Mouse (Mus musculus): Measurements from ENCODE around the gene Dram1. TPM values are rescaled to one million over a fixed set of nuclear protein-coding genes. Genes with fewer than 3 reads are reported as not detected.

Gene Dram1
- polyA plus RNA-seq, 1 experiment from 2014 or later, result 0.49 TPM

DNA sequence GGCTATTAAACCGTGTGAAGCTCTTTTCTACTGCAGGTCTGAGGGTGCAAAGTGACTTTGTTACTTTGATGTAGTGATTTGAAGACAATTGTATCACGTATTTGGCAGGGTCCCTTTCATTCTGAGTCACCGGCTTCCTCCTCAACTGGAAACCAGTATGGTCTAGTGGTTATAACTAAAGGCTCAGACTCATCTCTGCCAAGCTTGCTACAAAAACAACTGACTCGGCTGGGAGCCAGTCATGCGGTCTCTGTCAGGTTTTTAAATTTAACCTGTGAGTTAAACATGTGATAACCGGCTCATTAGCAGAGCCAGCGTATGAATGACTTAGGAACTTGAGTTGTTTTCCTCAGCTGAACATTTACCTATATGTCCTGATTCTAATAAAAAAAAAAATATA lies 26.9 kb upstream of the Dram1 start:
- H3K36me3 ChIP-seq, result no peaks in the 10 kb centered on the region
- no peak overlapping the region for H3K4me2 ChIP-seq
- peaks cover 4% of the 10 kb centered on the region; the same call in 1 of the 2 replicates for H3K9me3 ChIP-seq
- H3K27me3 ChIP-seq, result no peaks in the 10 kb centered on the region
- no peak overlapping the region for H3K4me3 ChIP-seq (replicated peaks)
- H3K27ac ChIP-seq, result no peak overlapping the region
- WGBS, result 79% methylated on average over 7 of the region's 7 CpGs
- no peak overlapping the region for H3K9ac ChIP-seq (replicated peaks)
- ATAC-seq (ENCODE audit: insufficient number of reproducible peaks, insufficient read depth, low FRiP score, low TSS enrichment, low read depth), result no peak
- no peaks in the 10 kb centered on the region for H3K4me1 ChIP-seq (replicated peaks)

DNA sequence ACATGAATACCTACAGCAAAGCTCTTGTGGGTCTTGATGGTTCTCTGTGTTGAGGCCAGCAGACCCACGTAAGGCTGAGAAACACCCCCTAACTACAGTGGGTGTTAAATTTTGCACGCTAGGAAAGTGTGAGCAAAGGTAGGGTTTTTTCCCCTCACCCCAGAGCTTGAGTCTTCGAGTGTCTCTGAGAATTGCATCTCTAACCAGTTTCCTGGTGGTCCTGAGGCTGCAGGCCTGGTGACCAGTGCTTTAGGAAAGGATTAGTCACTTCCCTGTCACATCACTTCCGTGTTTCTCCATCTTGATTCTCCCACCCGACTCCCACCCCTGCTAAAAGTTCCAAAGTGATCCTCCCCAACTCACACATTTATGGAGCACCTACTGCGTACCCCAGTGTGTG lies 25.3 kb upstream of the Dram1 start:
- no peaks in the 10 kb centered on the region for H3K27me3 ChIP-seq
- H3K9ac ChIP-seq (replicated peaks), result no peak overlapping the region
- H3K36me3 ChIP-seq, result no peaks in the 10 kb centered on the region
- no peak overlapping the region for H3K4me2 ChIP-seq
- peaks cover 4% of the 10 kb centered on the region; the same call in 1 of the 2 replicates for H3K9me3 ChIP-seq
- no peak overlapping the region for H3K4me3 ChIP-seq (replicated peaks)
- H3K4me1 ChIP-seq (replicated peaks), result no peaks in the 10 kb centered on the region
- 59% methylated on average over 6 of the region's 6 CpGs for WGBS
- ATAC-seq (ENCODE audit: insufficient number of reproducible peaks, insufficient read depth, low FRiP score, low TSS enrichment, low read depth), result no peak
- H3K27ac ChIP-seq, result no peak overlapping the region

DNA sequence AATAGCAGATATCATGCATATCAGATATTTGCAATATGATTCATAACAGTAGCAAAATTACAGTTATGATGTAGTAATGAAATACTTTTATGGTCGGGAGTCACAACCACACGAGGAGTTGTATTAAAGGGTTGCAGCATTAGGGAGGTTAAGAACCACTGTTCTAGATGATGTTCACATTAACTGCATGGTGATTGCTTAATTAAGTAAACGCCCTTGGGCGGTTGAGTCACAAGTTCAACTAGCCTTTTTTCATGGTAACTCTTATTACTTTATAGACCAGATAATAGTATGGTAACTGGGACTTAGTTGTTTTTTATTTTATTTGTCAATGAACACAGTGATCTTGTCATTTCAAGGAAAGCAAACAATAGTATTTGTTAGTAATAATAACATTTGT lies 24.1 kb upstream of the Dram1 start:
- no peak overlapping the region for H3K9ac ChIP-seq (replicated peaks)
- no peak overlapping the region for H3K4me2 ChIP-seq
- no peak for ATAC-seq (ENCODE audit: insufficient number of reproducible peaks, insufficient read depth, low FRiP score, low TSS enrichment, low read depth)
- 90% methylated on average over 4 of the region's 4 CpGs for WGBS
- peaks cover 4% of the 10 kb centered on the region; the same call in 1 of the 2 replicates for H3K9me3 ChIP-seq
- no peak overlapping the region for H3K27ac ChIP-seq
- no peaks in the 10 kb centered on the region for H3K36me3 ChIP-seq
- H3K27me3 ChIP-seq, result no peaks in the 10 kb centered on the region
- no peaks in the 10 kb centered on the region for H3K4me1 ChIP-seq (replicated peaks)
- no peak overlapping the region for H3K4me3 ChIP-seq (replicated peaks)

DNA sequence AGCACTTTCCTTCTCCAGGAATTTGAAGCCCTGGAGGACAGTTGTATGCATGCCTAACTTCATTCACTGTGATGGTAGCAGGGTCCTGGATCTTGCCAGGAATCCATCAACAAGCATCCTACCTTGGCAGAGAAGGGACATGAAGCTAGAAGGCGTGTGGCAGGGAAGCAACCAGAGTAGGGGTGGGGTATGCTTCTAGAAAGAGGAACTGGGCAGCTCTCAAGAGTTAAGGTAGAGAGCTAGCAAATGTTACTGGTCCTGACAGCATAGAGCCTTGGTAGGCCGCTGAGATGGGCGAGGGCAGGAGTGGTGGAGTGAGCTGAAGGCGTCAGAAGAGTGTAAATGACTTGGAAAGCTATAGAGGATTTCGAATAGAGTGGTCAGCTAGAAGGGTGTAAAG lies 20.4 kb upstream of the Dram1 start:
- H3K36me3 ChIP-seq, result no peaks in the 10 kb centered on the region
- H3K4me2 ChIP-seq, result no peak overlapping the region
- H3K9me3 ChIP-seq, result peaks cover 4% of the 10 kb centered on the region; the same call in 1 of the 2 replicates
- ATAC-seq (ENCODE audit: insufficient number of reproducible peaks, insufficient read depth, low FRiP score, low TSS enrichment, low read depth), result no peak
- WGBS, result 89% methylated on average over 5 of the region's 5 CpGs
- H3K4me3 ChIP-seq (replicated peaks), result no peak overlapping the region
- H3K4me1 ChIP-seq (replicated peaks), result no peaks in the 10 kb centered on the region
- no peak overlapping the region for H3K27ac ChIP-seq
- no peak overlapping the region for H3K9ac ChIP-seq (replicated peaks)
- no peaks in the 10 kb centered on the region for H3K27me3 ChIP-seq

DNA sequence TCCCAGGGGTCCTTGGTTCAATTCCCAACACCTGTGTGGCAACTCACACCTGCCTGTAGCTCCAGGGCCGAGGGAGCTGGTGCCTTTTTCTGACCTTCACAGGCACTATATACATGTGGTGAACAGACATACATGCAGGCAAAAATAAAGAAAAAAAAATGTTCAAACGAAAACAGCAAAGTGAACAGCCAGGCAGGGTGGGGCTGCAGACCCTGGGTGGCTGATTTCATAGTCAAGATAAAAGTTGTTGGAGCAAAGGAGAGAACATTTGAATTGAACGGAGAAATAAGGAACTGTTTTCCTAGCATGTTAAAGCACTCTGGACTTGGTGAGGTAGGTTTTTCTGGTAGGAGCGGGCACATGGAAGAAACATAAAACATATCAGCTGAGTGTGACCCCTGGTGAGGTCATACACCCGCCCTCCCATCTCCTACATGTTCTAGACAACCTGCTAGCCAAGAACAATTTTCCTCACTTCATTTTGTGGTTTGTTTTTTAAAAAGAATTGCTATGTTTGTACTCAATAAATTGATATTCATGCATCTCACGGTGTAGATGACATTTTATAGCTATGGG lies 19.9 kb upstream of the Dram1 start:
- Histone ChIP-seq H3K4me1 (replicated peaks) (no peaks in the 10 kb centered on the region), H3K9ac (replicated peaks) (no peak overlapping the region), H3K4me3 (replicated peaks) (no peak overlapping the region), H3K27ac (no peak overlapping the region), H3K27me3 (no peaks in the 10 kb centered on the region), H3K4me2 (no peak overlapping the region), H3K9me3 (peaks cover 4% of the 10 kb centered on the region; the same call in 1 of the 2 replicates), H3K36me3 (no peaks in the 10 kb centered on the region)
- ATAC-seq (ENCODE audit: insufficient number of reproducible peaks, insufficient read depth, low FRiP score, low TSS enrichment, low read depth), result no peak
- WGBS, result 78% methylated on average over 6 of the region's 6 CpGs

DNA sequence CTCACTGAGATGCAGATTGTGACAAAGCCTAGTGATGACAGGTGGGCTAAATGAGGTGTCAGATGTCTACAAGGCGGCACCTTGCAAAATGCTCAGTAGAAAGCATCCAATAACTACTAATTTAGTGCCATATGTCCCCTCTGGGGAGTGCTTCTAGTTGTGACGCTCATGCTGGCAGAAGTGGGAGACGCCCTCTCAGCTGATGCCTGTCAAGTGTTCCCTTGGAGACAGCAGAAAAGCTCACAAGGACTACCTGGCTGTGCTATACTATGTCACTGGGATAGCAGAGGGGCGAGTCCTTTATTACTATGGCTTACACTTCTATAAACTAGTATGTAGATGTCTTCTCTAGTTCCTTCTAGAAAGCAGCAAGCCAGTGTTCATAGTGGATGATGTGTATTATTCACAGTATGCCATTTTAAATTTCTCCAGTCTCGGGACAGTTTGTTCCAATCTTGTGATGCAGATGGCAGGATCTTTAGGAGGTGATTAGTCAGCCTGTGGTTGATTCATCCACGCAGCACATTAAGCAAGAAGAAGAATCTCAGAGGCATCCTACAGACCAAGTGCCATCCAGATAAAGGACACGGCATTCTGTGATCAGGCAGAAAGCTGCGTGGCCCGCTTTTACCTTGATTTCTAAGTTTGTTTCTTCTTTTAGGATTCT lies 13.4 kb upstream of the Dram1 start:
- Histone ChIP-seq H3K27ac (no peak overlapping the region), H3K4me1 (replicated peaks) (peaks cover 17% of the 10 kb centered on the region), H3K9me3 (no peaks in the 10 kb centered on the region), H3K4me2 (no peak overlapping the region), H3K4me3 (replicated peaks) (no peak overlapping the region), H3K9ac (replicated peaks) (no peak overlapping the region), H3K36me3 (no peaks in the 10 kb centered on the region), H3K27me3 (no peaks in the 10 kb centered on the region)
- ATAC-seq (ENCODE audit: insufficient number of reproducible peaks, insufficient read depth, low FRiP score, low TSS enrichment, low read depth), result no peak
- 87% methylated on average over 9 of the region's 9 CpGs for WGBS

DNA sequence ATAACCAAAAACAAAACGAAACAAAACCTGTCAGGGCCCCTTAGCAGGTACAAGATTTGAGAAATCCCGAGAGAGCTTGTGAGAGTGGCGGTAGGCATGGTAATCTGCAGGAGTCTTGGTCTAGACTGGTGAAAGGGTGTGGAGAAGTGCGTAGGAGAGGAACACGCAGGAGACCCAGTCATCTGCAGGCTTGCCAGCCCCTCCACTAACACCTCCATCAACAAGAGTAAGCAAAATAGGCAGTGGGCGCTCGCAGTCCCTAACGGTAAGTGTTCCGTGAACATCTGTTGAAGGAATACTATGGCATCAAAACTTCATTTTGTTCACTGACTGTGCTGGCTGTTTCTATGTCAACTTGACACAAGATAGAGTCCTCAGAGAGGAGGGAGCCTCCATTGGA lies 12.6 kb upstream of the Dram1 start:
- no peak for ATAC-seq (ENCODE audit: insufficient number of reproducible peaks, insufficient read depth, low FRiP score, low TSS enrichment, low read depth)
- no peak overlapping the region for H3K4me3 ChIP-seq (replicated peaks)
- peaks cover 17% of the 10 kb centered on the region for H3K4me1 ChIP-seq (replicated peaks)
- no peaks in the 10 kb centered on the region for H3K27me3 ChIP-seq
- no peak overlapping the region for H3K27ac ChIP-seq
- H3K4me2 ChIP-seq, result no peak overlapping the region
- H3K36me3 ChIP-seq, result no peaks in the 10 kb centered on the region
- H3K9ac ChIP-seq (replicated peaks), result no peak overlapping the region
- 91% methylated on average over 9 of the region's 9 CpGs for WGBS
- no peaks in the 10 kb centered on the region for H3K9me3 ChIP-seq

DNA sequence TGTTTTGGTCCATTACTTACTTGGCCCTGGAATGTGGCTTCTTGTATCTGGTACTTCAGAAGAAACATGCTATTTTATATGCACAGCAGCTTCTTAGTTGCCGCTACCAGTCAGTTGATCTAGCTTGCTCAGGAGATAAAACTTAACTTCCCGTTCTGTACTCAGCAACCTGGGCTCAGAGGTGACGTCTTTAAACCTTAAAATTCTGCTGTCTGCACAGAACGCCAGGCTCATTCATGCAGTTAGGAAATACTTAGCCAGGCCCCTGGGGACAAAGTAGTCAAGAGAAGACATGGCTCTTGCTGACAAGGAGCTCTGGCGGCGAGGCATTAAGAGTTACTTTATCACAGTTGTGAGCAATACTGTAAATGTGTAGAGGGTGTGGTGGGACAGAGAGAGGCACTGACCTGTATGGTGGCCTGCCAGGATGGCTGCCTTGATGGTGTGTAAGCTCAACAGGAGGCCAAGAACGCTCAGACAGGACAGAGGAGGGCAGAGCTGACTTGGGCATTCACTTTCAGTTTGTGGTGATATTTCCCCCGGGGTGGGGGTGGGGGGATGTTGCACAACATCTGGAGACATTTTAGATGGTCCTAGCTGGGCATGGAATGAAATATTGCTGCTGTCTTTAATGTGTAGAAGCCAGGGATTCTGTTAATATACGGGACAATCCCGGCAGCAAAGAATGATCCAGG lies 11.4 kb upstream of the Dram1 start:
- H3K27ac ChIP-seq, result no peak overlapping the region
- H3K4me3 ChIP-seq (replicated peaks), result no peak overlapping the region
- peaks cover 17% of the 10 kb centered on the region for H3K4me1 ChIP-seq (replicated peaks)
- H3K36me3 ChIP-seq, result no peaks in the 10 kb centered on the region
- no peaks in the 10 kb centered on the region for H3K9me3 ChIP-seq
- H3K9ac ChIP-seq (replicated peaks), result 0 out of 2 replicates have a peak overlapping the region, but pooled peaks have one; percentile 35
- H3K4me2 ChIP-seq, result no peak overlapping the region
- H3K27me3 ChIP-seq, result no peaks in the 10 kb centered on the region
- no peak for ATAC-seq (ENCODE audit: insufficient number of reproducible peaks, insufficient read depth, low FRiP score, low TSS enrichment, low read depth)
- 39% methylated on average over 10 of the region's 10 CpGs for WGBS

DNA sequence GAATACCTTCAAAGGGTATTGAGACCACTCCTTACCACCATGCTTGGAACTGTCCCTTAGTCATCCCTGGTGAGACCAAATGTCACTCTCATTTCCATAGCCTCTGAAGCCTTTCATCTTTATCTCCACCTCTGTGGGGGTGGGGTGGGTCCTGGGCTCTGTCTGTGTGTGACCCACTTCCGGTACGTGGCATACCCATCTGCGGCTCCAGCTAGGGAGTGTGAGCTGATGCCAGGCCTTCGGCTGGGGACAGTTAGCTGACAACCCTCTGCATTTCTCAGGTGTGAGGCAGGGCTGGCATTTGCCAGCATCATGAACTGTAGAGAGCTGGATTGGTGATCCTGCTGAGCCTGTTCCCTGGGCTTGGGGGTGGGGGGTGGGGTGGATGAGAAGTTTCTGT lies 10.7 kb upstream of the Dram1 start:
- no peak overlapping the region for H3K4me2 ChIP-seq
- H3K9me3 ChIP-seq, result no peaks in the 10 kb centered on the region
- H3K27me3 ChIP-seq, result no peaks in the 10 kb centered on the region
- no peak; the same call in 1 of the 2 replicates for ATAC-seq (ENCODE audit: insufficient number of reproducible peaks, insufficient read depth, low FRiP score, low TSS enrichment, low read depth)
- WGBS, result 29% methylated on average over 4 of the region's 4 CpGs
- no peak overlapping the region for H3K4me3 ChIP-seq (replicated peaks)
- H3K27ac ChIP-seq, result no peak overlapping the region
- no peaks in the 10 kb centered on the region for H3K36me3 ChIP-seq
- peaks cover 17% of the 10 kb centered on the region for H3K4me1 ChIP-seq (replicated peaks)
- H3K9ac ChIP-seq (replicated peaks), result no peak overlapping the region

DNA sequence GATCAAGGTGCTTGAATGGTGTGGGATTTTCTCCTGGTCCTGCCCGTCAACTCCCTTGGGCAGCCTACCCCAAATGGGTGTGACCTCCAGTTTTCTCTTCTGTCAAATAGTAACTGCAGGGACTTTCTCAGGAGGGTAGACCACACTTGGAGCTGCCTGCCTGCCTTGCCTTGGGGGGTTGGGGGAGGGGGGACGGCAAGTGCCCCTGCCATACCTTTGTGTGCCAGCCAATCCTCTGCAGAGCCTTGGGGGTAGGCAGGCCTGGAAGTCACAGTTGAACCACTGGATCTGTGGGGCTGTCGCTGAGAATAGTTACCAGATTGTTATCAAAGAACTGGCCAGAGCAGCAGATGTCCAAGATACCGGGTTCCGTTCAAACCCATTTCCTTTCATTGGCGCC lies 7.4 kb upstream of the Dram1 start:
- no peak overlapping the region for H3K4me3 ChIP-seq (replicated peaks)

DNA sequence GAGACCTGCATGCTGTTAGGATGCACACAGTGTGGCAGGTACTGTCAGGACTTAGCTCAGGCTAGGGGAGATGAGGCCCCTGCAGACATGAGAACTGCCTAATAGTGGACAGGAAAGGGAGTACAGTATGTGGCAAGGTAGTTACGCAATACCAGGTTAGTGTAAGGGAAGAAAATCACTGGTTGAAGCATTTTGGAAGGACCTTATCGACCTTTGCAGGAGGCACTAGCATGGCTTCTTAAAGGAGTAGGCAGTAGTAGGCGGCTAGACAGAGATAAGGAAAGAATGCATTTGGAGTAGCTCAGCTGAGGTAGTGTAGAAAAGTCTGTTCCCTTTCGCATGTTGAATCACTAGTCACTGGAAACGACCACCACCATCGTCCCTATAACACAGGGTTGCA lies 6.9 kb upstream of the Dram1 start:
- 71% methylated on average over 6 of the region's 6 CpGs for WGBS
- Histone ChIP-seq H3K4me2 (no peak overlapping the region), H3K36me3 (no peaks in the 10 kb centered on the region), H3K27ac (no peak overlapping the region), H3K4me3 (replicated peaks) (no peak overlapping the region), H3K4me1 (replicated peaks) (peaks cover 30% of the 10 kb centered on the region), H3K27me3 (no peaks in the 10 kb centered on the region), H3K9ac (replicated peaks) (no peak overlapping the region), H3K9me3 (no peaks in the 10 kb centered on the region)
- no peak for ATAC-seq (ENCODE audit: insufficient number of reproducible peaks, insufficient read depth, low FRiP score, low TSS enrichment, low read depth)

More for the DNA sequence above, 7.4 kb upstream of the Dram1 start:
- H3K36me3 ChIP-seq, result no peaks in the 10 kb centered on the region
- no peaks in the 10 kb centered on the region for H3K27me3 ChIP-seq
- H3K27ac ChIP-seq, result no peak overlapping the region
- no peaks in the 10 kb centered on the region for H3K9me3 ChIP-seq
- H3K4me2 ChIP-seq, result no peak overlapping the region
- 86% methylated on average over 6 of the region's 6 CpGs for WGBS
- peaks cover 28% of the 10 kb centered on the region for H3K4me1 ChIP-seq (replicated peaks)
- H3K9ac ChIP-seq (replicated peaks), result no peak overlapping the region
- ATAC-seq (ENCODE audit: insufficient number of reproducible peaks, insufficient read depth, low FRiP score, low TSS enrichment, low read depth), result no peak

All from limb, embryonic 12.5 days (tissue).